Mouse (Mus musculus): ENCODE measurements around the gene Carns1. TPM values are rescaled to one million over a fixed set of nuclear protein-coding genes. Genes with fewer than 3 reads are reported as not detected.
A peak's percentile ranks its signal among the peaks of the same experiment; 100 is the strongest.

Carns1 gene
- total and polyA plus RNA-seq, 2 experiments: 0.65 to 1.9 TPM

GRCm38 (mm10) chr19:4146366-4147021 lies 28.8 kb downstream of the Carns1 start:
- no peak overlapping the region for H3K9ac ChIP-seq (ENCODE audit: low read depth, low read length)
- no peaks in the 10 kb centered on the region for H3K27me3 ChIP-seq (ENCODE audit: control insufficient read depth, insufficient read depth, low read length)
- TF ChIP-seq CTCF (IDR thresholded peaks at IDR 0.05; ENCODE audit: low read depth, low read length): no peak
- TF ChIP-seq POLR2A (IDR thresholded peaks at IDR 0.05; ENCODE audit: extremely low read depth, insufficient read depth, low read length): no peak
- H3K4me3 ChIP-seq (ENCODE audit: insufficient read depth, low read depth, low read length): no peak overlapping the region
- peaks cover 18% of the 10 kb centered on the region for H3K4me1 ChIP-seq (ENCODE audit: control insufficient read depth, insufficient read depth, low read length)
- peaks cover 15% of the 10 kb centered on the region; the same call in 1 of the 2 replicates for H3K79me2 ChIP-seq (ENCODE audit: control insufficient read depth, insufficient read depth, low read length)
- DNase-seq (ENCODE audit: extremely low read depth, low read depth, low spot score): no peak
- 84% methylated on average over 12 of the region's 12 CpGs for WGBS
- peak overlapping the region; percentile 7; the same call in 1 of the 2 replicates for H3K27ac ChIP-seq (replicated peaks; ENCODE audit: insufficient read depth, low read depth, low read length)
- H3K36me3 ChIP-seq (ENCODE audit: control insufficient read depth, insufficient read depth, low read length): no peaks in the 10 kb centered on the region

DNA sequence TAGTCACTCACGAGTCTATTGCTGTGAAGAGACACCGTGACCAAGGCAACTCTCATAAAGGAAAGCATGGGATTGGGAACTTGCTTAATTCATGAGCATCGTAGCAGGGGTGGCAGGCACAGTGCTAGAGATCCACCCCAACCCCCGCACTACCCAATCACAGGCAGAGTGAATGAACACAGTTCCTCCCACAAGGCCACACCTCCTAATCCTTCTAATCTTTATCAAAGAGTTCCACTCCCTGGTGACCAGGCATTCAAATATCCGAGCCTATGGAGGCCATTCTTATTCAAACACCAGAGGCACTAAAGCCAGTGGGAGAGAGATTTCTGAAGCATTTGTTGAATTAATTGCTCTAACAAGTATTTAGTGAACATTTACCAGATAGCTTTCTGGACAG lies 29.3 kb downstream of the Carns1 start:
- TF ChIP-seq POLR2A (IDR thresholded peaks at IDR 0.05; ENCODE audit: extremely low read depth, insufficient read depth, low read length): no peak
- Histone ChIP-seq H3K79me2 (ENCODE audit: control insufficient read depth, insufficient read depth, low read length) (peaks cover 15% of the 10 kb centered on the region; the same call in 1 of the 2 replicates), H3K27me3 (ENCODE audit: control insufficient read depth, insufficient read depth, low read length) (no peaks in the 10 kb centered on the region), H3K9ac (ENCODE audit: low read depth, low read length) (no peak overlapping the region), H3K27ac (replicated peaks; ENCODE audit: insufficient read depth, low read depth, low read length) (no peak overlapping the region), H3K4me1 (ENCODE audit: control insufficient read depth, insufficient read depth, low read length) (peaks cover 18% of the 10 kb centered on the region), H3K36me3 (ENCODE audit: control insufficient read depth, insufficient read depth, low read length) (no peaks in the 10 kb centered on the region), H3K4me3 (ENCODE audit: insufficient read depth, low read depth, low read length) (no peak overlapping the region)
- WGBS: 96% methylated on average over 5 of the region's 5 CpGs
- no peak for DNase-seq (ENCODE audit: extremely low read depth, low read depth, low spot score)

GRCm38 (mm10) chr19:4144550-4145498 lies 30.5 kb downstream of the Carns1 start:
- Histone ChIP-seq H3K36me3 (ENCODE audit: control insufficient read depth, insufficient read depth, low read length) (no peaks in the 10 kb centered on the region), H3K79me2 (ENCODE audit: control insufficient read depth, insufficient read depth, low read length) (peaks cover 10% of the 10 kb centered on the region; the same call in 1 of the 2 replicates), H3K4me3 (ENCODE audit: insufficient read depth, low read depth, low read length) (no peak overlapping the region), H3K9ac (ENCODE audit: low read depth, low read length) (no peak overlapping the region), H3K4me1 (ENCODE audit: control insufficient read depth, insufficient read depth, low read length) (peaks cover 12% of the 10 kb centered on the region), H3K27ac (replicated peaks; ENCODE audit: insufficient read depth, low read depth, low read length) (peak overlapping the region; percentile 21; the same call in 1 of the 2 replicates), H3K27me3 (ENCODE audit: control insufficient read depth, insufficient read depth, low read length) (no peaks in the 10 kb centered on the region)
- 85% methylated on average over 16 of the region's 16 CpGs for whole genome bisulfite sequencing
- no peak for DNase-seq (ENCODE audit: extremely low read depth, low read depth, low spot score)
- TF ChIP-seq POLR2A (IDR thresholded peaks at IDR 0.05; ENCODE audit: extremely low read depth, insufficient read depth, low read length) (no peak), CTCF (IDR thresholded peaks at IDR 0.05; ENCODE audit: low read depth, low read length) (no peak)

DNA sequence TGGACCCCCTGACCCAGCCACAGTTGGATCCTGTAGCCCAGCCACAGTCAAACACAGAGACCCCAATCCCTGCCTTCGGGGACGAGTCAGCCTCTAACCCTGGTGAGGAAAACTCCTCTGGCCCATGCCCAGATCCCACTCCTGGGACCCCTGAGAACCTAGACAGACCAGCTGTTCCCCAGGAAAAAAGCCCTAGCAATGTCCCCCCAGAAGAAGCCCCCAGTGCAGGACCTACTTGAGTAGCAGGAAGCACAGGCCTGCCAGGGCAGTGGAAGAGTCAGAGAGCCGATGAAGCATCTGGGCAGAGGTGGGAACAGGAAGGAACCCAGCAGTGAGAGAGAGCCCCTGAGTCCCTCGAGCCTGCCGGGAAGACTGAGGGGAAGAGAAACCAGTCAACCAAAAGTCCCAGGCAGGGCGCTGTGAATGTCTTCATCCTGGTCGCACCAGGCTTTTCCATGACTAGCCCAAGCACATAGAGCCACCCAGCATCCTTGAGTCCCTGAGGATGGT lies 31.5 kb downstream of the Carns1 start, which contains the start of gene Cabp4:
Gene Cabp4 (minus strand): TSS at position 275 of the 510 bp plus-strand sequence.
- Histone ChIP-seq H3K9ac (ENCODE audit: low read depth, low read length) (no peak within 1 kb of the TSS), H3K4me3 (ENCODE audit: insufficient read depth, low read depth, low read length) (no peak within 1 kb of the TSS), H3K27ac (replicated peaks; ENCODE audit: insufficient read depth, low read depth, low read length) (peak within 1 kb of the TSS; percentile 9; the same call in 1 of the 2 replicates), H3K4me1 (ENCODE audit: control insufficient read depth, insufficient read depth, low read length) (peaks cover 3% of the 10 kb centered on the region), H3K36me3 (ENCODE audit: control insufficient read depth, insufficient read depth, low read length) (no peaks in the 10 kb centered on the region), H3K27me3 (ENCODE audit: control insufficient read depth, insufficient read depth, low read length) (no peaks in the 10 kb centered on the region), H3K79me2 (ENCODE audit: control insufficient read depth, insufficient read depth, low read length) (peaks cover 3% of the 10 kb centered on the region; the same call in 1 of the 2 replicates)
- no peak for DNase-seq (ENCODE audit: extremely low read depth, low read depth, low spot score)
- 84% methylated on average over 7 of the region's 7 CpGs for WGBS
- TF ChIP-seq POLR2A (IDR thresholded peaks at IDR 0.05; ENCODE audit: extremely low read depth, insufficient read depth, low read length) (no peak), CTCF (IDR thresholded peaks at IDR 0.05; ENCODE audit: low read depth, low read length) (no peak)

DNA sequence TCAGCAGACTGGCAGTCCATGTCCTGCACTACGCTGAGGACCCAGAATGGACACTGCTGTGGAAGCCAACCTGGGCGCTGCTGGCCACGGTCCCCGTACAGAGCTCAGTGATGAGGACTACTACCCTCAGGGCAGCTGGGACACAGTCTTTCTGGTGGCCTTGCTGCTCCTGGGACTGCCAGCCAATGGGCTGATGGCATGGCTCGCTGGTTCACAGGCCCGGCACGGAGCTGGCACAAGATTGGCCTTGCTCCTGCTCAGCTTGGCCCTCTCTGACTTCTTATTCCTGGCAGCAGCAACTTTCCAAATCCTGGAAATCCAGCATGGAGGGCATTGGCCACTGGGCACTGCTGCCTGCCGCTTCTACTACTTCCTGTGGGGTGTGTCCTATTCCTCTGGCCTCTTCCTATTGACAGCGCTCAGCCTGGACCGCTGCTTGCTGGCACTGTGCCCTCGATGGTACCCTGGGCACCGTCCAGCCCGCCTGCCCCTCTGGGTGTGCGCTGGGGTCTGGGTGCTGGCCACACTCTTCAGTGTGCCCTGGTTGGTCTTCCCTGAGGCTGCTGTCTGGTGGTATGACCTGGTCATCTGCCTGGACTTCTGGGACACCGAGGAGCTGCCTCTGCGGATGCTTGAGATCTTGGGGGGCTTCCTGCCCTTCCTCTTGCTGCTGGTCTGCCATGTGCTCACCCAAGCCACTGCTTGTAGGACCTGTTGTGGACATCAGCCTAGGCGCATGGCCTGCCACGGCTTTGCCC lies 32.7 kb downstream of the Carns1 start:
- TF ChIP-seq CTCF (IDR thresholded peaks at IDR 0.05; ENCODE audit: low read depth, low read length) (no peak), POLR2A (IDR thresholded peaks at IDR 0.05; ENCODE audit: extremely low read depth, insufficient read depth, low read length) (no peak)
- Histone ChIP-seq H3K9ac (ENCODE audit: low read depth, low read length) (no peak overlapping the region), H3K4me1 (ENCODE audit: control insufficient read depth, insufficient read depth, low read length) (peaks cover 3% of the 10 kb centered on the region), H3K27ac (replicated peaks; ENCODE audit: insufficient read depth, low read depth, low read length) (no peak overlapping the region), H3K79me2 (ENCODE audit: control insufficient read depth, insufficient read depth, low read length) (no peaks in the 10 kb centered on the region), H3K27me3 (ENCODE audit: control insufficient read depth, insufficient read depth, low read length) (no peaks in the 10 kb centered on the region), H3K4me3 (ENCODE audit: insufficient read depth, low read depth, low read length) (no peak overlapping the region), H3K36me3 (ENCODE audit: control insufficient read depth, insufficient read depth, low read length) (no peaks in the 10 kb centered on the region)
- 95% methylated on average over 18 of the region's 18 CpGs for WGBS
- DNase-seq (ENCODE audit: extremely low read depth, low read depth, low spot score): peak; percentile 40
